Mouse (Mus musculus) ES-E14 (cell line): Measurements from ENCODE around the gene Ctrl.

Experiments used
- CHD2 ChIP-seq: IDR thresholded peaks from 2 replicates; pipeline ENCODE4 v1.6.1; 2014; ENCODE audit warnings: mild to moderate bottlenecking, low read depth, low read length, inconsistent platforms
- MAFK ChIP-seq: IDR thresholded peaks from 2 replicates; pipeline ENCODE4 v1.6.1; 2014; ENCODE audit warnings: mild to moderate bottlenecking, low read depth, low read length, inconsistent platforms; ENCODE audit not compliant: insufficient read depth

DNA sequence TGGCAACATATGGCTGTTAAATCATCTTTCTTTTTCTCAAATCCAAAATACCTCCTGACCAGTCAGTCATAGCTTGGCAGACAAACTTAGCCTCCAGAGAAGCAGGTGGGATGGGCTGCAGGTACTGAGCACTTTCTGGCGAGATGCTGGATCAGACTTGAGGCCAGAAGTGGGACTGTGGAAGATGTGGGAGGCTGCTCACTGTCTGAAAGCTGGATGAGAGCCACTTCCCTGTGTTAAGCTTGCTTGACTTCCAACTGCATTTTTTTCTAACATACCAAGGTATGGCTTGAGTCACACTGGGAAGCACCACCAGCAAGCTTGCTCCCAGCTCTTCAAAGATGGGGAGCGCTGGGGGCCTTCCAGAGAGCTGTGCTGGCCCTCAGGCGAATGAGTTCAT, 8.5 kb downstream of the Ctrl start:
- TF ChIP-seq CHD2 (no peak), MAFK (no peak)
